ENCODE assay signal across 27 mouse cellular contexts in the genomic region with DNA sequence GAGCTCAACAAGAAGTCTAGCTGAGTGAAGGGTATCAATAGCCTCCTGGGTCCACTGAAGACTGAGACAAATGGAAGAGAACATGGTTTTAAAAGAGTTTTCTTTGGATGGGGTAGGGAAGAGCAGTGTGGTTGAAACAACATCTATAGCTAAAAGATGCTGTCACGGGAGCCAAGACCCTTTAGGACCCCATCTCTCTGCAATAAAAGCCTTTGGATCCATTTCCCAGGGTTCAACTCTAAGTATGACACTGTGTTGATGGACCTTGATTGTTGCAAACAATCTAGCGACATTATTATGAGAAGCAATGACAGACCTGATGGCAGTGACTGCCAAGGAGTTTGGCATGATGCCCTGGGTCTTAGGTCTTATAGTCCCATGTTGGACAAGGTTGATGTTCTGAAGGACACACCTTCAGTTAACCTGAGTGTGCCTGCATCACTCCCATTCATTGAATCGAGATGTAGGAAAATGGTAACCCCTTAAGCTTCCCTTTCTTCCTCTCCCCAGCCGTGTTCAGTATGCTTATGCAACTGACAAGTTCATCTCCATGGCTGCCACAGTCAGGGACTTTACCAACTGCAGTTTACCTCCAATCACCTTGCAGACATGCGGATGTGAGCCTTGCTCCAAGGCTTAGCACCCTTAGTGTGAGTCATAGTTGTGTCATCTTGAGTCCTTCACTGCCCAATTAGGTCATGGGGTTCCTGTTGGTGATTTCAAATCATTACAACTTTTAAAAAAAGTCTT. TPM values are rescaled to one million over a fixed set of nuclear protein-coding genes. Genes with fewer than 3 reads are reported as not detected.
DNase-seq lines count a peak whose midpoint lies in the region; TF ChIP-seq lines count a peak whose summit lies in the region.
"Had no signal": no experiment of that assay in that cellular context is flagged by ENCODE, and none has a peak within 500 bp of the region (broad histone marks: within the 10 kb centered on the region; RNA-seq: fewer than 3 reads in every experiment).

No protein-coding gene starts in this region.

- H3K27ac ChIP-seq in left cerebral cortex, adult 2 months = no peak overlapping the region
- H3K27ac ChIP-seq: embryonic facial prominence, embryonic 10.5 days; forebrain, embryonic 15.5 days; hindbrain, embryonic 14.5 days; intestine, embryonic 15.5 days; layer of hippocampus, adult 2 months; limb, embryonic 12.5 days; liver, embryonic 12.5 days; midbrain, embryonic 10.5 days had no signal

- H3K4me3 ChIP-seq in left cerebral cortex, adult 2 months = no peak overlapping the region
- H3K4me3 ChIP-seq: embryonic facial prominence, embryonic 10.5 days; forebrain, embryonic 15.5 days; intestine, embryonic 15.5 days; layer of hippocampus, adult 2 months; limb, embryonic 12.5 days; liver, embryonic 12.5 days; midbrain, embryonic 10.5 days had no signal

- DNase-seq in adrenal gland, adult 8-10 months = peak; percentile 54
- no peak for DNase-seq in adrenal gland, postnatal 25 days
- peak; percentile 46 for DNase-seq in lung, postnatal 36 days
- no peak for DNase-seq in lung, postnatal 4 days
- peak; percentile 82 for DNase-seq in induced T-regulatory cell, adult 2 months (ENCODE audit: low read depth)
- DNase-seq in natural killer cell, adult 2 months (ENCODE audit: low spot score in 2 of 2) = peak; percentile 60 to 73
- DNase-seq in left cerebral cortex, adult 2 months (ENCODE audit: extremely low spot score in 1 of 2, low spot score in 2 of 2) = no peak
- DNase-seq in spleen, postnatal 10 days (ENCODE audit: low spot score in 2 of 2) = no peak
- DNase-seq: cerebellum, adult 2 months; heart, postnatal 4 days; kidney, adult 8-10 months; kidney, postnatal 10 days; layer of hippocampus, postnatal 36 days; lung, adult 18-20 months; right cerebral cortex, postnatal 25 days; spleen, adult 18-20 months; thymus, adult 18-20 months; thymus, postnatal 36 days had no signal

- intact Hi-C loops in left cerebral cortex, adult 2 months (cut with DNase I) = no loop called here

- TF ChIP-seq CTCF in left cerebral cortex, adult 2 months (IDR thresholded peaks at IDR 0.05) = no peak

RNA-seq across cellular contexts. Expression of a gene that starts 10.6 kb away (rescaled TPM):
- total RNA-seq in adrenal gland, adult 8-10 months (2022) = 1 to 10 TPM; 3.0 to 5.9 (median 4.1) TPM
- total RNA-seq in adrenal gland, postnatal 25 days (2021) = 1.3 and 3.0 TPM in 2 replicates
- total RNA-seq in left cerebral cortex, adult 2 months (2021) = 1 to 10 TPM; 3.5 to 3.8 TPM

RNA-seq across cellular contexts. Expression of a gene that starts 43.1 kb away (rescaled TPM):
- 1 to 10 TPM; 2.9 to 8.4 (median 5.9) TPM for total RNA-seq in adrenal gland, adult 8-10 months (2022)
- total RNA-seq in adrenal gland, postnatal 25 days (2021) = 4.2 TPM in 2 replicates
- total RNA-seq in left cerebral cortex, adult 2 months (2021) = 10 to 100 TPM; 28.1 TPM
- total RNA-seq: gastrocnemius, adult 8-10 months; heart, postnatal 4 days had no signal

Comparison
In these comparisons a context has a peak if more than half of its experiments do, and no peak if none do; other contexts are left out.
1. DNase-seq: peak in adrenal gland, adult 8-10 months (single experiment), lung, postnatal 36 days (single experiment), induced T-regulatory cell, adult 2 months (single experiment) and natural killer cell, adult 2 months (2 of 2); none in adrenal gland, postnatal 25 days (single experiment), lung, postnatal 4 days (0 of 2), left cerebral cortex, adult 2 months (0 of 2) and spleen, postnatal 10 days (0 of 2).